Mouse (Mus musculus): ENCODE results near the gene Anapc7. TPM values are rescaled to one million over a fixed set of nuclear protein-coding genes. Genes with fewer than 3 reads are reported as not detected.
"Not testable (repeated sequence)": the region's sequence is repeated elsewhere in the genome, so short reads cannot be mapped to it uniquely, and the experiment has no call there.

The Anapc7 gene
- polyA plus RNA-seq, 1 experiment, result 16.6 TPM

- not testable (repeated sequence) for H3K27ac ChIP-seq (replicated peaks; ENCODE audit: low read depth, low read length); H3K4me3 ChIP-seq (ENCODE audit: insufficient read depth, low read depth, low read length); H3K4me1 ChIP-seq (ENCODE audit: control insufficient read depth, insufficient read depth, insufficient read length, low read length)
Measured at GRCm38 (mm10) chr5:122486243-122486642, 64.8 kb downstream of the Anapc7 start.

DNA sequence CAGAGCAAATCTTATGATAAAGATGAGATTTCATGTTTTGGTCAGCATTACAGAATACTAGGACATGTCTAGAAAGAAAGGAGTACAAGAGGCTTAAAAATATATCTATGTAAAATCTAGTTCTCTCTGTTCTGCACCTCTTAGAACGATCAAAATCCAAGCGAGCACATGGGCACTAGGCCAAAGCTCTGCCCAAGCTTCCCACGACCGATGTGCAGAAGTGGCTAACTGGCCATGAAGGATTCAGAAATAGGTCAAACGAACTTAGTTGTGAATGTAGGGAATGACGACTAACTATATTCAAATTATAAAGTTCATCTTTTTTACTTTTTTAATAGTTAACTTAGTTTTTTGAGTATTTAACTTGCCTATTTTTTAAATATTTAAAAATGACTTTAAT lies 66.3 kb downstream of the Anapc7 start:
- peaks cover 2% of the 10 kb centered on the region; the same call in 1 of the 2 replicates for H3K4me1 ChIP-seq (ENCODE audit: control insufficient read depth, insufficient read depth, insufficient read length, low read length)

GRCm38 (mm10) chr5:122490148-122490547 lies 68.7 kb downstream of the Anapc7 start:
- H3K4me1 ChIP-seq (ENCODE audit: control insufficient read depth, insufficient read depth, insufficient read length, low read length), result no peaks in the 10 kb centered on the region
- no peak overlapping the region for H3K27ac ChIP-seq (replicated peaks; ENCODE audit: low read depth, low read length)
- H3K4me3 ChIP-seq (ENCODE audit: insufficient read depth, low read depth, low read length), result no peak overlapping the region

More for the DNA sequence above, 66.3 kb downstream of the Anapc7 start:
- H3K4me3 ChIP-seq (ENCODE audit: insufficient read depth, low read depth, low read length), result no peak overlapping the region
- no peak overlapping the region for H3K27ac ChIP-seq (replicated peaks; ENCODE audit: low read depth, low read length)

- Histone ChIP-seq H3K4me3 (ENCODE audit: insufficient read depth, low read depth, low read length) (no peak overlapping the region), H3K4me1 (ENCODE audit: control insufficient read depth, insufficient read depth, insufficient read length, low read length) (no peaks in the 10 kb centered on the region), H3K27ac (replicated peaks; ENCODE audit: low read depth, low read length) (no peak overlapping the region)
Measured at GRCm38 (mm10) chr5:122491385-122491784, 69.9 kb downstream of the Anapc7 start.

DNA sequence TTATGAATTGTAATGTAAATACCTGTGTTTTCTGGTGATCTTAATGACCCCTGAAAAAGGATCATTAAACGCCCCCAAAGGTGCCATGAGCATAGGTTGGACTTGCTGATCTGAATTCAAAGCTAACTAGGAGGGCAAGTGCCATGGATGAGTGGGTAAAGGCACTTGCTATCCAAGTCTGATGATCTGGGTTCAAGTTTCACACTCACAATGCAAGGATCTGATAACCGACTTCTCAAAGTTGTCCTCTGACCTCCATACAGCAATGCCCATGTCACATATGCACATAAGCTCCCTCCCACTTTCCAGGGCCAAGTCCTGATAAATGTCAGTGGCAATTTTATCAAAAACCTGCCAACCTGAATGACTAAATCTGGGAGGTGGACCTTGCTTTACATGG lies 71.5 kb downstream of the Anapc7 start:
- Histone ChIP-seq H3K4me3 (ENCODE audit: insufficient read depth, low read depth, low read length) (no peak overlapping the region), H3K4me1 (ENCODE audit: control insufficient read depth, insufficient read depth, insufficient read length, low read length) (no peaks in the 10 kb centered on the region; the same call in 1 of the 2 replicates), H3K27ac (replicated peaks; ENCODE audit: low read depth, low read length) (no peak overlapping the region)

DNA sequence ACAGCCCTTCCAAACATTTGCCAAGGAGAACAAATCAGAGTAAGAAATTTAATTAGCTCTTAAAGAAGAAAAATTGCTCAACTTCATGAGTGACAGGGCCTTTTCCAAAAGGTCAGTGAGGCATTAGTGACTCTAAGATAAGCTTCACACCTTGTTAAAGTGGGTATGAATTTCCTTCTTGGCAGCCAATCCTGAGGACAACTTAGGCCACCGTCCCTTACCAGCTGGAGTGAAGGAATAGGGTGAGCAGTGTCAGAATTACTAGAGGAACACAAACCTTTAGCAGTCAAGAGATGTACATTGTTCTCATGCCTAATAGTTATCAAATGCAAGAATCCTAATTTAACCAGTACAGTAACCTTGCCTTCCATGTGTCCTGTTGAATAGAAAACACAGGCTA lies 73.0 kb downstream of the Anapc7 start:
- H3K27ac ChIP-seq (replicated peaks; ENCODE audit: low read depth, low read length), result no peak overlapping the region
- H3K4me3 ChIP-seq (ENCODE audit: insufficient read depth, low read depth, low read length), result no peak overlapping the region
- H3K4me1 ChIP-seq (ENCODE audit: control insufficient read depth, insufficient read depth, insufficient read length, low read length), result no peaks in the 10 kb centered on the region; the same call in 1 of the 2 replicates

Other genes starting within 250 kb of the Anapc7 start
- 5.7 and 7.7 TPM in 2 replicates for gene Hvcn1, start 214.9 kb upstream of the Anapc7 start, polyA plus RNA-seq (2012; ENCODE audit: insufficient read depth, insufficient read length, missing spikeins)
- gene Tctn1, start 157.2 kb upstream of the Anapc7 start, polyA plus RNA-seq (2012; ENCODE audit: insufficient read depth, insufficient read length, missing spikeins), result 1.2 and 2.9 TPM in 2 replicates
- 24.3 and 28.0 TPM in 2 replicates for gene Pptc7, start 137.3 kb upstream of the Anapc7 start, polyA plus RNA-seq (2012; ENCODE audit: insufficient read depth, insufficient read length, missing spikeins)
- 6.3 and 6.9 TPM in 2 replicates for gene Rad9b, start 67.5 kb upstream of the Anapc7 start, polyA plus RNA-seq (2012; ENCODE audit: insufficient read depth, insufficient read length, missing spikeins)
- 101 and 111 TPM in 2 replicates for gene Vps29, start 67.3 kb upstream of the Anapc7 start, polyA plus RNA-seq (2012; ENCODE audit: insufficient read depth, insufficient read length, missing spikeins)
- 13.9 and 15.7 TPM in 2 replicates for gene Gpn3, start 49.8 kb upstream of the Anapc7 start, polyA plus RNA-seq (2012; ENCODE audit: insufficient read depth, insufficient read length, missing spikeins)
- gene Fam216a, start 49.3 kb upstream of the Anapc7 start, polyA plus RNA-seq (2012; ENCODE audit: insufficient read depth, insufficient read length, missing spikeins), result 8.5 and 14.2 TPM in 2 replicates
- 158 and 247 TPM in 2 replicates for gene Arpc3, start 29.8 kb upstream of the Anapc7 start, polyA plus RNA-seq (2012; ENCODE audit: insufficient read depth, insufficient read length, missing spikeins)
- gene Atp2a2, start 80.5 kb downstream of the Anapc7 start, polyA plus RNA-seq (2012; ENCODE audit: insufficient read depth, insufficient read length, missing spikeins), result 77.3 and 79.4 TPM in 2 replicates
- gene Ift81, start 192.8 kb downstream of the Anapc7 start, polyA plus RNA-seq (2012; ENCODE audit: insufficient read depth, insufficient read length, missing spikeins), result 23.3 and 26.5 TPM in 2 replicates
- gene P2rx7, start 222.2 kb downstream of the Anapc7 start, polyA plus RNA-seq (2012; ENCODE audit: insufficient read depth, insufficient read length, missing spikeins), result 1.5 and 1.6 TPM in 2 replicates

Data from brown adipose tissue, adult 24 weeks (tissue).